ENCODE assay signal across 12 mouse cellular contexts in genomic region chr11:98395041-98395440, GRCm38 (mm10). TPM values are rescaled to one million over a fixed set of nuclear protein-coding genes. Genes with fewer than 3 reads are reported as not detected.
A peak's percentile ranks its signal among the peaks of the same experiment; 100 is the strongest.
DNase-seq lines count a peak whose midpoint lies in the region; ATAC-seq and TF ChIP-seq lines count a peak whose summit lies in the region.
"Had no signal": no experiment of that assay in that cellular context is flagged by ENCODE, and none has a peak within 500 bp of the region (broad histone marks: within the 10 kb centered on the region; RNA-seq: fewer than 3 reads in every experiment).

No protein-coding gene starts in this region.

- H3K4me2 ChIP-seq in liver, postnatal 0 days (ENCODE audit: low read depth, low read length): no peak overlapping the region
- no peak overlapping the region for H3K4me2 ChIP-seq in midbrain, embryonic 15.5 days
- H3K4me2 ChIP-seq: neural tube, embryonic 13.5 days had no signal

- DNase-seq in heart, adult 11 months: peak; percentile 98
- no peak for DNase-seq in heart, adult 8-10 months (ENCODE audit: low spot score)
- DNase-seq in heart, embryonic 10.5 days (ENCODE audit: low spot score): no peak
- DNase-seq in kidney, adult 8-10 months: peak; percentile 81
- DNase-seq in liver, postnatal 0 days: peak; percentile 71
- no peak for DNase-seq in adrenal gland, adult 8-10 months
- no peak for DNase-seq in adrenal gland, postnatal 10 days
- DNase-seq: adrenal gland, adult 2 months; lung, adult 2 months had no signal

- ATAC-seq in liver, postnatal 0 days: peak; percentile 49
- no peak for ATAC-seq in midbrain, embryonic 15.5 days (replicated peaks)
- ATAC-seq: hindbrain, postnatal 0 days had no signal

- peak overlapping the region; percentile 91 for H3K27ac ChIP-seq in heart, embryonic 10.5 days
- peak overlapping the region; percentile 84 for H3K27ac ChIP-seq in liver, postnatal 0 days (ENCODE audit: low read depth)
- no peak overlapping the region for H3K27ac ChIP-seq in midbrain, embryonic 15.5 days
- H3K27ac ChIP-seq: hindbrain, postnatal 0 days; neural tube, embryonic 13.5 days had no signal

- H3K36me3 ChIP-seq in heart, embryonic 10.5 days: peaks cover 11% of the 10 kb centered on the region
- no peaks in the 10 kb centered on the region for H3K36me3 ChIP-seq in liver, postnatal 0 days (replicated peaks; ENCODE audit: insufficient read depth, low read length)
- no peaks in the 10 kb centered on the region for H3K36me3 ChIP-seq in midbrain, embryonic 15.5 days (replicated peaks)
- H3K36me3 ChIP-seq: neural tube, embryonic 13.5 days had no signal

- H3K27me3 ChIP-seq in heart, embryonic 10.5 days (ENCODE audit: insufficient read depth, poor library complexity, severe bottlenecking): peaks cover 24% of the 10 kb centered on the region
- 0 out of 2 replicates have a peak, but pooled peaks cover 2% of the 10 kb centered on the region for H3K27me3 ChIP-seq in liver, postnatal 0 days (ENCODE audit: insufficient read depth, low read length)
- peaks cover 11% of the 10 kb centered on the region; the same call in 1 of the 2 replicates for H3K27me3 ChIP-seq in midbrain, embryonic 15.5 days (replicated peaks)

- WGBS in heart, embryonic 10.5 days: 49% methylated on average over 4 of the region's 4 CpGs
- 41% methylated on average over 4 of the region's 4 CpGs for WGBS in liver, postnatal 0 days (ENCODE audit: insufficient replicate concordance)
- WGBS in midbrain, embryonic 15.5 days: 53% methylated on average over 4 of the region's 4 CpGs

- H3K4me1 ChIP-seq in heart, embryonic 10.5 days: peaks cover 77% of the 10 kb centered on the region
- H3K4me1 ChIP-seq in liver, postnatal 0 days (ENCODE audit: insufficient read depth): peaks cover 42% of the 10 kb centered on the region
- peaks cover 3% of the 10 kb centered on the region for H3K4me1 ChIP-seq in midbrain, embryonic 15.5 days

- no peak overlapping the region for H3K4me3 ChIP-seq in heart, embryonic 10.5 days
- no peak overlapping the region for H3K4me3 ChIP-seq in liver, postnatal 0 days (ENCODE audit: low read depth, low read length)
- H3K4me3 ChIP-seq in midbrain, embryonic 15.5 days: no peak overlapping the region
- H3K4me3 ChIP-seq: neural tube, embryonic 13.5 days had no signal

- H3K9me3 ChIP-seq in heart, embryonic 10.5 days: no peaks in the 10 kb centered on the region
- H3K9me3 ChIP-seq in liver, postnatal 0 days (ENCODE audit: low read length): no peaks in the 10 kb centered on the region
- H3K9me3 ChIP-seq in midbrain, embryonic 15.5 days: no peaks in the 10 kb centered on the region
- H3K9me3 ChIP-seq: neural tube, embryonic 13.5 days had no signal

- TF ChIP-seq CTCF in liver, postnatal 0 days (IDR thresholded peaks at IDR 0.05; ENCODE audit: low read depth): no peak

- no peak overlapping the region for H3K9ac ChIP-seq in liver, postnatal 0 days (replicated peaks)
- H3K9ac ChIP-seq in midbrain, embryonic 15.5 days: no peak overlapping the region
- H3K9ac ChIP-seq: neural tube, embryonic 13.5 days had no signal

- TF ChIP-seq EP300 in liver, postnatal 0 days (IDR thresholded peaks at IDR 0.05; ENCODE audit: low read depth): no peak

RNA-seq across cellular contexts. Expression of gene Pgap3, which starts 5.2 kb away (rescaled TPM):
- total RNA-seq in heart, adult 8-10 months (2022): 1 to 10 TPM; 8.2 to 9.6 (median 8.9) TPM
- polyA plus RNA-seq in heart, embryonic 10.5 days (2016; fragmentation: Nextera tagmentation; extraction: Ambion mirVana): 15.3 and 21.3 TPM in 2 replicates
- 2.5 and 3.0 TPM in 2 replicates for polyA plus RNA-seq in liver, postnatal 0 days (2015; fragmentation: Nextera tagmentation; extraction: Ambion mirVana)
- 10 to 100 TPM in 1 of 4 experiments, 1 to 10 TPM in 3; 5.7 to 10.5 (median 7.5) TPM for total RNA-seq in adrenal gland, adult 8-10 months (2022)
- total RNA-seq in adrenal gland, postnatal 10 days (2021): 1 to 10 TPM; 4.9 to 6.8 TPM
- polyA plus RNA-seq in midbrain, embryonic 15.5 days (2015; fragmentation: Nextera tagmentation; extraction: Ambion mirVana): 9.6 and 9.9 TPM in 2 replicates

RNA-seq across cellular contexts. Expression of gene Pnmt, which starts 8.8 kb away (rescaled TPM):
- total RNA-seq in heart, adult 8-10 months (2022): 1 to 10 TPM in 3 of 4 experiments, not detected in 1; 1.2 to 1.6 (median 1.4) TPM
- polyA plus RNA-seq in heart, embryonic 10.5 days (2016; fragmentation: Nextera tagmentation; extraction: Ambion mirVana): 5.0 and 5.1 TPM in 2 replicates
- polyA plus RNA-seq in liver, postnatal 0 days (2015; fragmentation: Nextera tagmentation; extraction: Ambion mirVana): not detected in 2 replicates
- 1,000 to 10,000 TPM in 1 of 4 experiments, 100 to 1,000 TPM in 3; 210 to 1,003 (median 584) TPM for total RNA-seq in adrenal gland, adult 8-10 months (2022)
- total RNA-seq in adrenal gland, postnatal 10 days (2021): 100 to 1,000 TPM; 442 to 819 TPM
- polyA plus RNA-seq in midbrain, embryonic 15.5 days (2015; fragmentation: Nextera tagmentation; extraction: Ambion mirVana): 1.2 and 1.3 TPM in 2 replicates

RNA-seq across cellular contexts. Expression of gene Tcap, which starts 11.4 kb away (rescaled TPM):
- 1,000 to 10,000 TPM; 2,176 to 4,520 (median 3,450) TPM for total RNA-seq in heart, adult 8-10 months (2022)
- 86.0 and 159 TPM in 2 replicates for polyA plus RNA-seq in heart, embryonic 10.5 days (2016; fragmentation: Nextera tagmentation; extraction: Ambion mirVana)
- 0.26 and 6.0 TPM in 2 replicates for polyA plus RNA-seq in liver, postnatal 0 days (2015; fragmentation: Nextera tagmentation; extraction: Ambion mirVana)
- total RNA-seq in adrenal gland, adult 8-10 months (2022): 1 to 10 TPM in 1 of 4 experiments, under 1 TPM in 2, not detected in 1; 0.37 to 1.0 (median 0.73) TPM
- total RNA-seq in adrenal gland, postnatal 10 days (2021): 100 to 1,000 TPM in 1 of 2 experiments, 10 to 100 TPM in 1; 18.1 to 119 TPM
- polyA plus RNA-seq in midbrain, embryonic 15.5 days (2015; fragmentation: Nextera tagmentation; extraction: Ambion mirVana): 0.43 TPM in 1 of 2 replicates, not detected in the other
- polyA plus RNA-seq: hindbrain, postnatal 0 days had no signal

RNA-seq across cellular contexts. Expression of gene Erbb2, which starts 17.2 kb away (rescaled TPM):
- total RNA-seq in heart, adult 8-10 months (2022): 1 to 10 TPM; 5.4 to 9.1 (median 8.0) TPM
- 47.4 and 70.6 TPM in 2 replicates for polyA plus RNA-seq in heart, embryonic 10.5 days (2016; fragmentation: Nextera tagmentation; extraction: Ambion mirVana)
- 1.0 and 1.2 TPM in 2 replicates for polyA plus RNA-seq in liver, postnatal 0 days (2015; fragmentation: Nextera tagmentation; extraction: Ambion mirVana)
- total RNA-seq in adrenal gland, adult 8-10 months (2022): 1 to 10 TPM; 4.4 to 6.6 (median 5.1) TPM
- total RNA-seq in adrenal gland, postnatal 10 days (2021): 1 to 10 TPM; 6.0 to 7.6 TPM
- 6.8 and 7.7 TPM in 2 replicates for polyA plus RNA-seq in midbrain, embryonic 15.5 days (2015; fragmentation: Nextera tagmentation; extraction: Ambion mirVana)

RNA-seq across cellular contexts. Expression of gene Stard3, which starts 36.9 kb away (rescaled TPM):
- 10 to 100 TPM; 17.2 to 28.8 (median 23.7) TPM for total RNA-seq in heart, adult 8-10 months (2022)
- 51.0 and 53.0 TPM in 2 replicates for polyA plus RNA-seq in heart, embryonic 10.5 days (2016; fragmentation: Nextera tagmentation; extraction: Ambion mirVana)
- 14.5 and 15.4 TPM in 2 replicates for polyA plus RNA-seq in liver, postnatal 0 days (2015; fragmentation: Nextera tagmentation; extraction: Ambion mirVana)
- 10 to 100 TPM; 22.4 to 33.9 (median 29.1) TPM for total RNA-seq in adrenal gland, adult 8-10 months (2022)
- total RNA-seq in adrenal gland, postnatal 10 days (2021): 10 to 100 TPM; 25.3 to 25.6 TPM
- 38.2 and 44.6 TPM in 2 replicates for polyA plus RNA-seq in midbrain, embryonic 15.5 days (2015; fragmentation: Nextera tagmentation; extraction: Ambion mirVana)

Comparison
In these comparisons a context has a peak if more than half of its experiments do, and no peak if none do; other contexts are left out.
1. DNase-seq: peak in heart, adult 11 months (single experiment), kidney, adult 8-10 months (2 of 2) and liver, postnatal 0 days (single experiment); none in heart, adult 8-10 months (single experiment), heart, embryonic 10.5 days (single experiment), adrenal gland, adult 8-10 months (single experiment) and adrenal gland, postnatal 10 days (single experiment).
2. RNA of gene Pnmt, which starts 8.8 kb away (total RNA-seq): 442 to 819 TPM in adrenal gland, postnatal 10 days and 210 to 1,003 TPM in adrenal gland, adult 8-10 months; 1.2 to 1.6 TPM in heart, adult 8-10 months; every median in the first group is over 10 times any median in the second.
3. RNA of gene Tcap, which starts 11.4 kb away (total RNA-seq): 2,176 to 4,520 TPM in heart, adult 8-10 months; 18.1 to 119 TPM in adrenal gland, postnatal 10 days and 0.37 to 1.0 TPM in adrenal gland, adult 8-10 months; every median in the first group is over 10 times any median in the second.